ENCODE assay signal across 17 mouse cellular contexts in genomic region chr6:134781494-134781913, GRCm38 (mm10). TPM values are rescaled to one million over a fixed set of nuclear protein-coding genes. Genes with fewer than 3 reads are reported as not detected.
DNase-seq lines count a peak whose midpoint lies in the region; ATAC-seq lines count a peak whose summit lies in the region.
"Had no signal": no experiment of that assay in that cellular context is flagged by ENCODE, and none has a peak within 500 bp of the region (broad histone marks: within the 10 kb centered on the region; RNA-seq: fewer than 3 reads in every experiment).

No protein-coding gene starts in this region.

- peak overlapping the region; percentile 50 for H3K4me2 ChIP-seq in liver, embryonic 13.5 days
- H3K4me2 ChIP-seq: limb, embryonic 13.5 days; midbrain, embryonic 15.5 days; neural tube, embryonic 15.5 days had no signal

- peak; percentile 88 for DNase-seq in heart, adult 11 months
- DNase-seq in heart, adult 9 months (ENCODE audit: low spot score in 2 of 2): no peak
- peak; percentile 58 for DNase-seq in R1 (ENCODE audit: low read depth, low spot score)
- peak; percentile 8 to 18 for DNase-seq in cerebellum, postnatal 14 days
- DNase-seq in liver, embryonic 13.5 days: peak; percentile 26
- no peak for DNase-seq in spleen, postnatal 36 days (ENCODE audit: low spot score in 2 of 2)
- no peak for DNase-seq in right cerebral cortex, postnatal 4 days
- no peak for DNase-seq in thymus, postnatal 10 days (ENCODE audit: low spot score in 2 of 2)
- DNase-seq: B cell, adult 2 months; embryo, embryonic 11 days; kidney, postnatal 10 days; lung, postnatal 36 days; thymus, postnatal 14 days had no signal

- WGBS in liver, embryonic 13.5 days (ENCODE audit: insufficient replicate concordance): 45% methylated on average over 7 of the region's 7 CpGs

- no peaks in the 10 kb centered on the region for H3K27me3 ChIP-seq in liver, embryonic 13.5 days
- H3K27me3 ChIP-seq: limb, embryonic 13.5 days; midbrain, embryonic 15.5 days; neural tube, embryonic 15.5 days had no signal

- peak overlapping the region; percentile 65 for H3K9ac ChIP-seq in liver, embryonic 13.5 days
- H3K9ac ChIP-seq: limb, embryonic 13.5 days; midbrain, embryonic 15.5 days; neural tube, embryonic 15.5 days had no signal

- H3K4me3 ChIP-seq in liver, embryonic 13.5 days (replicated peaks): peak overlapping the region; percentile 44
- H3K4me3 ChIP-seq: limb, embryonic 13.5 days; midbrain, embryonic 15.5 days; neural tube, embryonic 15.5 days had no signal

- ATAC-seq in liver, embryonic 13.5 days (ENCODE audit: low read depth): peak; percentile 98
- ATAC-seq: inflammation-experienced regulatory T-cells, adult 6 months; midbrain, embryonic 15.5 days had no signal

- H3K36me3 ChIP-seq in liver, embryonic 13.5 days: no peaks in the 10 kb centered on the region
- H3K36me3 ChIP-seq: midbrain, embryonic 15.5 days; neural tube, embryonic 15.5 days had no signal

- no peaks in the 10 kb centered on the region for H3K9me3 ChIP-seq in liver, embryonic 13.5 days (replicated peaks)
- H3K9me3 ChIP-seq: limb, embryonic 13.5 days; midbrain, embryonic 15.5 days; neural tube, embryonic 15.5 days had no signal

- H3K4me1 ChIP-seq in liver, embryonic 13.5 days (replicated peaks): peaks cover 44% of the 10 kb centered on the region
- H3K4me1 ChIP-seq: midbrain, embryonic 15.5 days; neural tube, embryonic 15.5 days had no signal

- peak overlapping the region; percentile 87 for H3K27ac ChIP-seq in liver, embryonic 13.5 days
- H3K27ac ChIP-seq: limb, embryonic 13.5 days; midbrain, embryonic 15.5 days; neural tube, embryonic 15.5 days had no signal

RNA-seq across cellular contexts. Expression of gene Dusp16, which starts 10.9 kb away (rescaled TPM):
- polyA plus RNA-seq in liver, embryonic 13.5 days (2015; fragmentation: Nextera tagmentation; extraction: Ambion mirVana): 3.7 and 4.7 TPM in 2 replicates

RNA-seq across cellular contexts. Expression of gene Crebl2, which starts 48.5 kb away (rescaled TPM):
- polyA plus RNA-seq in liver, embryonic 13.5 days (2015; fragmentation: Nextera tagmentation; extraction: Ambion mirVana): 1.3 TPM in 2 replicates

Comparison
In these comparisons a context has a peak if more than half of its experiments do, and no peak if none do; other contexts are left out.
1. DNase-seq: peak in heart, adult 11 months (single experiment), R1 (single experiment), cerebellum, postnatal 14 days (2 of 2) and liver, embryonic 13.5 days (single experiment); none in heart, adult 9 months (0 of 2), spleen, postnatal 36 days (0 of 2), right cerebral cortex, postnatal 4 days (single experiment) and thymus, postnatal 10 days (0 of 2).